Mouse (Mus musculus) fat pad, adult 2 months (tissue): Measurements from ENCODE around the gene Prelid3b.

Source experiments
- DNase-seq: peaks from one replicate; pipeline ENCODE4 v3.0.0-alpha.2; 2011; ENCODE audit warnings: low read depth, low spot score; ENCODE audit errors: extremely low read depth

Gene Prelid3b

GRCm38 (mm10) chr2:174463789-174464523 is 8.9 kb downstream of the Prelid3b start, which contains the start of gene Atp5e:
Gene Atp5e, minus strand, starts transcription at chr2:174464105.
- no peak for DNase-seq

GRCm38 (mm10) chr2:174463370-174463769 is 9.5 kb downstream of the Prelid3b start:
- no peak for DNase-seq

- no peak for DNase-seq
Observed at GRCm38 (mm10) chr2:174459365-174459764, 13.5 kb downstream of the Prelid3b start.

GRCm38 (mm10) chr2:174453681-174454080 is 19.2 kb downstream of the Prelid3b start:
- no peak for DNase-seq

GRCm38 (mm10) chr2:174450353-174450752 is 22.5 kb downstream of the Prelid3b start, which contains the start of gene Tubb1:
Gene Tubb1, plus strand, starts transcription at chr2:174450695.
- DNase-seq, result no peak

- no peak for DNase-seq
Observed at GRCm38 (mm10) chr2:174448405-174448804, 24.5 kb downstream of the Prelid3b start.

- no peak for DNase-seq
Observed at GRCm38 (mm10) chr2:174446905-174447304, 26.0 kb downstream of the Prelid3b start.

GRCm38 (mm10) chr2:174446492-174446891 is 26.4 kb downstream of the Prelid3b start:
- no peak for DNase-seq

- no peak for DNase-seq
Observed at GRCm38 (mm10) chr2:174445018-174445417, 27.9 kb downstream of the Prelid3b start.

- DNase-seq, result no peak
Observed at GRCm38 (mm10) chr2:174444359-174444758, 28.5 kb downstream of the Prelid3b start.

GRCm38 (mm10) chr2:174443046-174443445 is 29.8 kb downstream of the Prelid3b start:
- no peak for DNase-seq

- DNase-seq, result no peak
Observed at GRCm38 (mm10) chr2:174442460-174442859, 30.4 kb downstream of the Prelid3b start.

GRCm38 (mm10) chr2:174441898-174442297 is 31.0 kb downstream of the Prelid3b start:
- DNase-seq, result no peak

GRCm38 (mm10) chr2:174439961-174440360 is 32.9 kb downstream of the Prelid3b start:
- no peak for DNase-seq

- no peak for DNase-seq
Observed at GRCm38 (mm10) chr2:174439450-174439838, 33.4 kb downstream of the Prelid3b start.

- no peak for DNase-seq
Observed at GRCm38 (mm10) chr2:174438737-174439449, 34.0 kb downstream of the Prelid3b start, which contains the start of gene Ctsz. Gene Ctsz, minus strand, starts transcription at chr2:174439039.

- DNase-seq, result no peak
Observed at GRCm38 (mm10) chr2:174438181-174438580, 34.7 kb downstream of the Prelid3b start.

- no peak for DNase-seq
Observed at GRCm38 (mm10) chr2:174437697-174437982, 35.2 kb downstream of the Prelid3b start.

- DNase-seq, result no peak
Observed at GRCm38 (mm10) chr2:174436916-174437696, 35.8 kb downstream of the Prelid3b start.

- no peak for DNase-seq
Observed at GRCm38 (mm10) chr2:174436076-174436701, 36.7 kb downstream of the Prelid3b start.

- DNase-seq, result no peak
Observed at GRCm38 (mm10) chr2:174434943-174435342, 37.9 kb downstream of the Prelid3b start.
